Mouse (Mus musculus): ENCODE measurements around the gene Gnb3. TPM values are rescaled to one million over a fixed set of nuclear protein-coding genes. Genes with fewer than 3 reads are reported as not detected.
"Not testable (repeated sequence)": the region's sequence is repeated elsewhere in the genome, so short reads cannot be mapped to it uniquely, and the experiment has no call there.

The Gnb3 gene
- polyA plus RNA-seq, 1 experiment from 2014 or later, result 0.32 TPM

- Histone ChIP-seq H3K36me3 (replicated peaks) (peaks cover 50% of the 10 kb centered on the region), H3K4me1 (peaks cover 85% of the 10 kb centered on the region), H3K4me3 (peak overlapping the region; percentile 56; the same call in 1 of the 2 replicates)
- not testable (repeated sequence) for H3K9me3 ChIP-seq; H3K27ac ChIP-seq; H3K27me3 ChIP-seq (ENCODE audit: poor library complexity, severe bottlenecking); DNase-seq (ENCODE audit: extremely low spot score, low spot score)
- WGBS, result 89% methylated on average over 11 of the region's 11 CpGs
Observed at GRCm38 (mm10) chr6:124810566-124811402, 29.3 kb downstream of the Gnb3 start.

GRCm38 (mm10) chr6:124809775-124810538 lies 30.1 kb downstream of the Gnb3 start:
- WGBS, result 44% methylated on average over 14 of the region's 14 CpGs
- peaks cover 88% of the 10 kb centered on the region for H3K4me1 ChIP-seq
- no peaks in the 10 kb centered on the region for H3K27me3 ChIP-seq (ENCODE audit: poor library complexity, severe bottlenecking)
- H3K36me3 ChIP-seq (replicated peaks), result peaks cover 41% of the 10 kb centered on the region
- peak overlapping the region; percentile 56 for H3K4me3 ChIP-seq
- no peak for DNase-seq (ENCODE audit: extremely low spot score, low spot score)
- peak overlapping the region; percentile 83 for H3K27ac ChIP-seq
- no peaks in the 10 kb centered on the region for H3K9me3 ChIP-seq

- Histone ChIP-seq H3K36me3 (replicated peaks) (peaks cover 35% of the 10 kb centered on the region), H3K9me3 (no peaks in the 10 kb centered on the region), H3K27ac (peak overlapping the region; percentile 83), H3K4me1 (peaks cover 83% of the 10 kb centered on the region), H3K4me3 (peak overlapping the region; percentile 56), H3K27me3 (ENCODE audit: poor library complexity, severe bottlenecking) (no peaks in the 10 kb centered on the region)
- WGBS, result under 1% methylated on average over 35 of the region's 35 CpGs
- peak; percentile 84 for DNase-seq (ENCODE audit: extremely low spot score, low spot score)
Observed at GRCm38 (mm10) chr6:124809052-124809774, 30.9 kb downstream of the Gnb3 start.

- H3K4me1 ChIP-seq, result peaks cover 80% of the 10 kb centered on the region
- 3% methylated on average over 29 of the region's 29 CpGs for WGBS
Observed at GRCm38 (mm10) chr6:124808358-124809012, 31.6 kb downstream of the Gnb3 start, which contains the start of gene Spsb2. TSS of gene Spsb2 (plus strand) at chr6:124808661.

GRCm38 (mm10) chr6:124807986-124808357 lies 32.1 kb downstream of the Gnb3 start:
- peaks cover 3% of the 10 kb centered on the region; the same call in 1 of the 2 replicates for H3K9me3 ChIP-seq
- H3K27me3 ChIP-seq (ENCODE audit: poor library complexity, severe bottlenecking), result no peaks in the 10 kb centered on the region
- no peak for DNase-seq (ENCODE audit: extremely low spot score, low spot score)
- H3K4me3 ChIP-seq, result peak overlapping the region; percentile 56
- H3K36me3 ChIP-seq (replicated peaks), result peaks cover 34% of the 10 kb centered on the region
- peak overlapping the region; percentile 83 for H3K27ac ChIP-seq
- H3K4me1 ChIP-seq, result peaks cover 75% of the 10 kb centered on the region
- WGBS, result 83% methylated on average over 6 of the region's 6 CpGs

More at GRCm38 (mm10) chr6:124808358-124809012, 31.6 kb downstream of the Gnb3 start, which contains the start of gene Spsb2:
- peak within 1 kb of the TSS; percentile 83 for H3K27ac ChIP-seq
- peaks cover 35% of the 10 kb centered on the region for H3K36me3 ChIP-seq (replicated peaks)
- no peaks in the 10 kb centered on the region for H3K9me3 ChIP-seq
- no peaks in the 10 kb centered on the region for H3K27me3 ChIP-seq (ENCODE audit: poor library complexity, severe bottlenecking)
- peak within 1 kb of the TSS; percentile 56 for H3K4me3 ChIP-seq
- peak; percentile 83 for DNase-seq (ENCODE audit: extremely low spot score, low spot score)

GRCm38 (mm10) chr6:124807366-124807765 lies 32.7 kb downstream of the Gnb3 start:
- WGBS, result 93% methylated on average over 4 of the region's 4 CpGs
- no peaks in the 10 kb centered on the region for H3K27me3 ChIP-seq (ENCODE audit: poor library complexity, severe bottlenecking)
- H3K36me3 ChIP-seq (replicated peaks), result peaks cover 28% of the 10 kb centered on the region
- H3K4me1 ChIP-seq, result peaks cover 72% of the 10 kb centered on the region
- H3K4me3 ChIP-seq, result no peak overlapping the region
- no peak for DNase-seq (ENCODE audit: extremely low spot score, low spot score)
- no peak overlapping the region for H3K27ac ChIP-seq
- H3K9me3 ChIP-seq, result peaks cover 3% of the 10 kb centered on the region; the same call in 1 of the 2 replicates

GRCm38 (mm10) chr6:124806446-124807140 lies 33.5 kb downstream of the Gnb3 start:
- WGBS, result 74% methylated on average over 7 of the region's 7 CpGs
- H3K9me3 ChIP-seq, result peaks cover 3% of the 10 kb centered on the region; the same call in 1 of the 2 replicates
- DNase-seq (ENCODE audit: extremely low spot score, low spot score), result no peak
- H3K27me3 ChIP-seq (ENCODE audit: poor library complexity, severe bottlenecking), result no peaks in the 10 kb centered on the region
- H3K36me3 ChIP-seq (replicated peaks), result peaks cover 20% of the 10 kb centered on the region
- H3K4me3 ChIP-seq, result peak overlapping the region; percentile 50
- peak overlapping the region; percentile 88 for H3K27ac ChIP-seq
- H3K4me1 ChIP-seq, result peaks cover 65% of the 10 kb centered on the region

- peak overlapping the region; percentile 88 for H3K27ac ChIP-seq
- DNase-seq (ENCODE audit: extremely low spot score, low spot score), result peak; percentile 94
- peaks cover 57% of the 10 kb centered on the region for H3K4me1 ChIP-seq
- peak overlapping the region; percentile 50 for H3K4me3 ChIP-seq
- no peaks in the 10 kb centered on the region for H3K27me3 ChIP-seq (ENCODE audit: poor library complexity, severe bottlenecking)
- H3K36me3 ChIP-seq (replicated peaks), result peaks cover 11% of the 10 kb centered on the region
- WGBS, result 2% methylated on average over 34 of the region's 34 CpGs
- peaks cover 3% of the 10 kb centered on the region; the same call in 1 of the 2 replicates for H3K9me3 ChIP-seq
Observed at GRCm38 (mm10) chr6:124805341-124806321, 34.4 kb downstream of the Gnb3 start.

GRCm38 (mm10) chr6:124804341-124804740 lies 35.7 kb downstream of the Gnb3 start:
- 0 out of 2 replicates have a peak overlapping the region, but pooled peaks have one; percentile 88 for H3K27ac ChIP-seq
- H3K4me1 ChIP-seq, result peaks cover 44% of the 10 kb centered on the region
- H3K9me3 ChIP-seq, result peaks cover 3% of the 10 kb centered on the region; the same call in 1 of the 2 replicates
- DNase-seq (ENCODE audit: extremely low spot score, low spot score), result no peak
- 88% methylated on average over 3 of the region's 3 CpGs for WGBS
- H3K36me3 ChIP-seq (replicated peaks), result no peaks in the 10 kb centered on the region
- H3K4me3 ChIP-seq, result no peak overlapping the region
- H3K27me3 ChIP-seq (ENCODE audit: poor library complexity, severe bottlenecking), result no peaks in the 10 kb centered on the region

GRCm38 (mm10) chr6:124803691-124804090 lies 36.4 kb downstream of the Gnb3 start:
- 93% methylated on average over 4 of the region's 4 CpGs for WGBS
- not testable (repeated sequence) for H3K27me3 ChIP-seq (ENCODE audit: poor library complexity, severe bottlenecking); H3K9me3 ChIP-seq; DNase-seq (ENCODE audit: extremely low spot score, low spot score); H3K36me3 ChIP-seq (replicated peaks); H3K4me3 ChIP-seq; H3K27ac ChIP-seq
- peaks cover 37% of the 10 kb centered on the region for H3K4me1 ChIP-seq

All from forebrain, embryonic 10.5 days (tissue).